Mouse (Mus musculus) neural tube, embryonic 12.5 days (tissue): ENCODE results near the gene Ptprc. TPM values are rescaled to one million over a fixed set of nuclear protein-coding genes. Genes with fewer than 3 reads are reported as not detected.

Source experiments
- ATAC-seq: fragments of 200-750 bp; cut with Nextera tagmentation; 2 replicates; pipeline ENCODE4 v1.8.0; 2017; ENCODE audit warnings: low read depth, mild to moderate bottlenecking, moderate TSS enrichment, moderate library complexity; ENCODE audit not compliant: low FRiP score
- H3K27ac ChIP-seq: fragments of 300-500 bp; sonication (generic); 2 replicates; pipeline ENCODE4 v1.5.1; 2016
- H3K27me3 ChIP-seq: fragments of 300-500 bp; sonication (generic); replicated peaks from 2 replicates; pipeline ENCODE4 v1.6.1; 2016; ENCODE audit warnings: mild to moderate bottlenecking
- H3K36me3 ChIP-seq: fragments of 300-500 bp; sonication (generic); 2 replicates; pipeline ENCODE4 v1.6.1; 2016; ENCODE audit warnings: mild to moderate bottlenecking
- H3K4me1 ChIP-seq: fragments of 300-500 bp; sonication (generic); 2 replicates; pipeline ENCODE4 v1.6.1; 2016
- H3K4me2 ChIP-seq: fragments of 300-500 bp; sonication (generic); replicated peaks from 2 replicates; pipeline ENCODE4 v1.6.1; 2016; ENCODE audit warnings: mild to moderate bottlenecking
- H3K4me3 ChIP-seq: fragments of 300-500 bp; sonication (generic); 2 replicates; pipeline ENCODE4 v1.5.1; 2016
- H3K9ac ChIP-seq: fragments of 300-500 bp; sonication (generic); 2 replicates; pipeline ENCODE4 v1.6.1; 2016; ENCODE audit warnings: mild to moderate bottlenecking
- H3K9me3 ChIP-seq: fragments of 300-500 bp; sonication (generic); 2 replicates; pipeline ENCODE4 v1.6.1; 2016; ENCODE audit warnings: mild to moderate bottlenecking
- WGBS: fragments of 180-500 bp; shearing (Covaris S2); methylation state at CpG from one replicate; pipeline ENCODE4 v1.1.7; 2016; 5-methylcytosine and 5-hydroxymethylcytosine counted together
- polyA plus RNA-seq: library from polyadenylated mRNA; unstranded; fragments of >200 nt; fragmentation: Nextera tagmentation; extraction: Ambion mirVana; gene quantifications from 2 replicates; pipeline ENCODE4 v1.2.1, GENCODE M21; 2016

The Ptprc gene
- polyA plus RNA-seq, 1 experiment from 2014 or later, result 1.4 TPM

DNA sequence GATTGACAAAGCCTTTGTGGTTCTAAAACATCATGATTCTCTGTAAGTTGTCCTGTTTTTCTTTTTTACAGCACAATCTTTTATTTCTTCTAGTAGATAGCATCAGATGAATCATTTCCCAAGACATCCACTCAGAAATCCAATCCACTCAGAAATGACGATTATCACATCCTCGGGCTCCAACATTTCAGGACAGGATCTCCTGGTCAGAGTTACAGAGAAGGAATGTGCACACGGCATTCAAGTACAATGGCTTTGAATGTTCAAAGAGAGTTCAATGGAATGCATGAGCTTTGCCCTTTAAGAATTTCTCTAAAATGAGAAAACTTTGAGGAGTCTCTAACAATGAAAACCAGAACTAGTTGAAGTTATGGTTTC is 152.6 kb downstream of the Ptprc start:
- no peak overlapping the region for H3K9ac ChIP-seq
- H3K27me3 ChIP-seq, result no peaks in the 10 kb centered on the region
- ATAC-seq, result no peak
- WGBS, result 12% methylated on average over 3 of the region's 3 CpGs
- no peak overlapping the region for H3K4me3 ChIP-seq
- no peaks in the 10 kb centered on the region for H3K9me3 ChIP-seq
- no peak overlapping the region for H3K27ac ChIP-seq
- H3K4me2 ChIP-seq, result peak overlapping the region; percentile 22; the same call in 1 of the 2 replicates
- peaks cover 14% of the 10 kb centered on the region for H3K4me1 ChIP-seq
- H3K36me3 ChIP-seq, result no peaks in the 10 kb centered on the region

DNA sequence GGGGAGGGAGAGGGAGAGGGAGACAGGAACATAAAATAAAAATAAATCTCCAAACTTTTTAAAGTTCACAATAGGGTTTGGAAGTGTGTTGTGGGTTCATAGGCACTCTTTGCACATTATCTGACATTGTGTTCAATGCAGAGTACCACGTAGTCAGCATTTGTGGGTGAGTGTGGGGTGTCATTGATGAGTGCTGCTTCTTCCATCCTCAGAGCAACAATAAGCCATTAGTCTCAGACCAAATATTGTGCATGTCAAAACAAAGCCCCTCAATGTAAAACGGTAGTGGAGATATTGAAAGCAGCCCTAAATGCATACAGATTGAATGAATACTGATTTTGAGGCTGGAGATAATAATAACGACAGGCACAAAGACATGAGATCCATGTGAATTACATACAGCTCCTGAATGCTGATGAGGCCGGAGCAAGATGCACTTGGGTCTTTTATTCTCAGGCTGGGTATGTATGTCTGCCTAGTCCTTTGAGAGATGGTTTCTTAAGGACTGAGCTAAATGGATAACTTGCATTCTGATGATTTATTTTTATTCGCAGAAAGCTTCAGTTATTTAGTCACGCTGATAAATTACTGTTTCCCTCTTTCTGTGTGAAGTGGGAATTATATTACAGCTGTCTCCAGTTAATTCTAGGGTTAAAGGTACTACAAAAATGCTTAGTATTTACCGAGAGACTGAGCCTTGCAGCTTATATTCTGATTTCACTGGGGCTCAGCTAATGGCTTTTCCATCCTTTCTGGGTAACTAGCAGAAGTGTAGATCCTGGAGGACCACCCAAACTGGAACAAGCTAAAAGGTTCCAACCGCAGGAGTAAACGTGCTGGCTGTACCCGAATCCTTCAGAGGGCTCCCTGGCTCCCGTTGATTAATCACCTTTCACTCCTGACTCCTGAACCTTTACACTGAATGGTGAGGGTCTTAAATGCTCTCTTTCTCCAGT is 153.3 kb downstream of the Ptprc start:
- peaks cover 14% of the 10 kb centered on the region for H3K4me1 ChIP-seq
- H3K36me3 ChIP-seq, result no peaks in the 10 kb centered on the region
- H3K27me3 ChIP-seq, result no peaks in the 10 kb centered on the region
- peak; percentile 68 for ATAC-seq
- H3K27ac ChIP-seq, result no peak overlapping the region
- 17% methylated on average over 11 of the region's 11 CpGs for WGBS
- H3K9me3 ChIP-seq, result no peaks in the 10 kb centered on the region
- H3K9ac ChIP-seq, result no peak overlapping the region
- no peak overlapping the region for H3K4me3 ChIP-seq
- peak overlapping the region; percentile 22 for H3K4me2 ChIP-seq

Other genes starting within 250 kb of the Ptprc start
- gene Atp6v1g3, start 98.0 kb upstream of the Ptprc start, polyA plus RNA-seq, result not detected in 2 replicates